Mouse (Mus musculus) embryonic fibroblast, embryonic 13.5 days (primary cell): ENCODE data around the gene Actl6b.

Experiments used
- CTCF ChIP-seq: IDR thresholded peaks from 2 replicates; pipeline ENCODE4 v1.5.1; 2011; ENCODE audit warnings: mild to moderate bottlenecking, control low read depth, low read length, moderate library complexity, borderline replicate concordance; ENCODE audit not compliant: insufficient read depth
- POLR2A ChIP-seq: IDR thresholded peaks from 2 replicates; pipeline ENCODE4 v1.6.1; 2011; ENCODE audit warnings: low read depth, mild to moderate bottlenecking, control low read depth, low read length, moderate library complexity

GRCm38 (mm10) chr5:137569665-137570064 lies 16.3 kb downstream of the Actl6b start, which contains the start of gene Tfr2:
- TF ChIP-seq POLR2A (no peak), CTCF (no peak)
